Mouse (Mus musculus) B cell, adult 62 days (primary cell): ENCODE measurements around the gene Rusc2. TPM values are rescaled to one million over a fixed set of nuclear protein-coding genes. Genes with fewer than 3 reads are reported as not detected.

Experiments
- total RNA-seq: library from RNA; stranded (reverse); gene quantifications from 4 replicates; pipeline ENCODE4 v1.2.4, GENCODE M21; 2023

Gene Rusc2
- total RNA-seq, result 0.17 TPM in 1 of 4 replicates, not detected in the others

DNA sequence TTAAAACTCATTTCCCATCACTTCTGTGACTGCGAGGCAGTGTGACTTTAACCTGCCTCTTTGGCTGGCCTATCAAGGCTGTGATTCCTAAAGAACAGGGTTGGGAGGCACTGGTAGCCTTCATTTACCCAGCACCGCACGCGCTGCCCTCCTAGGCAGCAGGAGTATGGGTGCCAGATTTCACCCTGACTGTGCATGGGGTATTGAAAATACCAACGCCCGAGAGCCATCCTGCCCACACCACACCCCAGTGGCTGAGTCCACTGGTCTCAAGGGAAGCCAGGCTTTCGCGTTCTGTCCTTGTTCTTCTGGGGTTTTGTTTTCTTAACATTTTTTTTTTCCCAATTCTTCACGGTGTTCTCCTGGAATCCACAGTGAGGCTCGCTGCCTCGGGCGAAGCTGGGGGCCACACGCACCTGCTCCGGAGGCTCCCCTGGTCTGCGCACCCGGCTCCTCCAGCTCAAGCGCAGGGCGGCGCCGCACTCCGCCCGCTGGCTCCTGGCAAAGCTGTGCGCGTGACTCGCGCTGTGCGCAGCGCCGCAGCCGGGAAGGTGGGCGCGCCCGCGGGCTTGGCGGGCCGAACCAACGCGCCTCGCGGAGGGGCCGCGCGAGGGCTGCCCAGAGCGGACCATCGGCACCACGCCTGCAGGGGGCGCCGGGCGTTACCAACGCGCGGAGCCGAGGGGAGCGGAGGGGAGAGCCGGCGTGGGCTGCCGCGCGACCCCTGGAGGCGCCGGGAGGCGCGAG, at the start of gene Rusc2:
TSS of gene Rusc2 (plus strand) at position 572 of the 747 bp plus-strand sequence.

DNA sequence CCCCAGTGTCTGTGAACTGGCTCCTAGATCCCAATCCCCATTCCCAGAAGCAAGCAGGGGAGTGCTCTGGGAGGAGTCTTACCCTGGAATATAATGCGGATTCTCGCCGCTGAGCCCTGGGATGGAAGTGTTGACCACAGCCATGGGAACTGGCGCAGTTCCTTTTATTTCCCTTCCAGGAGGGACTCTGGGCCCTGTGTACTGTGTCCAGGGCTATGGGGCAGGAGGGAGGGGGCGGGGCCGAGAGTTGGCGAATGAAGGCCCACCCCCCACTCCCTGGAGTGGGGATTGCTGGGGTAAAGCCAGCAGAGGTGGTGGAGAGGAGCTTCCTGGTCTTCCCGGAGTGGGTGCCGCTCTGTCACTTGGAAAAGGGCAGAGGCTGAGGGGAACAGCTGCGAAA, 47.2 kb downstream of the Rusc2 start, which contains the start of gene Fam166b:
TSS of gene Fam166b (minus strand) at position 189 of the 400 bp plus-strand sequence.

DNA sequence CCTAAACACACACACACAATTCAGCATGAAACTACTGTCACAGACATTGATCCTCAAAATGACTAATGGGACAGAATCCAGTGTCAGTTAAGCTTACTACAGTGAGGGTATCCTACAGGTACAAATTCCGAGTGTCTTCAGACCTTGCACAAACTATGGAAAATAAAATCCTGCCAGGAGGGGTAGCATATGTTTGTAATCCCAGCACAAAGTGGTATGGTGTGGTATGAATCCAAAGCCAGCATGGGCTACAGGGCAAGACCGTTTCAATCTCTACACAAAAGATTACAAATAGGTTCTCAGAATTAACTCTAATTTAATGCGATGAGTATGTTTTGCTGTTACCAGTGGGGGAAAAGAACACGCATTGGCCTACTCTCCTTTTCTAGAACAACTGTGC, 59.9 kb downstream of the Rusc2 start, which contains the start of gene Tesk1:
TSS of gene Tesk1 (plus strand) at position 301 of the 400 bp plus-strand sequence.

DNA sequence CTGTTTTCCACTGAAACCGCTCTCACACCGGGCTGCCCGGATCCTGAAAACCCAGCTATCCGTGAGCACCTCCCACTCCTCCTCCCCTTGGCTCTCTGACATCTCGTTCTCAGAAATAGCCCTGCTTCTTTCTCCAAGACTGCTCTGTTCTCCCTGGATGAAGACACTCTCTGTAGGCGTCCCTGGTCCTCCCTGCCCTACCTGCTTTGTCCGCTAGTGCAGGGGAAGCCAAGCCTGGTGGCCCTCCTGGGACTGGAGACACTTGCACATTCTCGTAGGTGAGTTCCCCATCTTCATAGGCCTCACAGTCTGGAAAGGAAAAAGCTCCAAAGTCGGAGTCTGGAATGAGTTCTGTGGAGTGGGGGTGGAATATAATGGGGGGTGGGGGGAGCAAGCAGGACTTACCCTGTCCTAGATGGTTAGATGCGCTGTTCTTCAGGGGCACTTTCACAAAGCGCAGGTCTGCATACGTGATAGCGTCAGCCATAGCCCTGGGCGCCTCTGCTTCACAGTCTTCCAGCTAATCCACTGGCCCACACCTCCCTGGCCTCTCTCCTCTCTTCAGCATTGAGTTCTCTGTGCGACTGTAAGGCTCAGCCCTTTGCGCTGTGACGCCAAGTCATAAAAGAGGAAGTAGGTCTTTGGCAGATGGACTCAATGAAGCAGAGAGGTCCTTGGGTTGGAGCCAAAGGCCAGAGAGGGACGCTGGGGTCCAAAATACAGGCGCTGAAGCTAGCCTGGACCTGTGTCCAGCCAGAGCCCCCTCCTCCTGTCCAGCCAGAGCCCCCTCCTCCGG, 72.5 kb downstream of the Rusc2 start, which contains the start of gene Cd72:
TSS of gene Cd72 (minus strand) at position 588 of the 796 bp plus-strand sequence.

Other genes with a start within 250 kb of the Rusc2 start
- gene Atp8b5, start 114.8 kb upstream of the Rusc2 start, total RNA-seq, result not detected in 4 replicates
- gene Fam166b, start 47.2 kb downstream of the Rusc2 start, total RNA-seq, result not detected in 4 replicates
- gene Tesk1, start 60.0 kb downstream of the Rusc2 start, total RNA-seq, result 55.0 to 57.8 TPM (median 57.0 TPM) in 4 replicates
- 440 to 532 TPM (median 462 TPM) in 4 replicates for gene Cd72, start 72.6 kb downstream of the Rusc2 start, total RNA-seq
- gene Sit1, start 101.8 kb downstream of the Rusc2 start, total RNA-seq, result 12.9 to 13.7 TPM (median 13.3 TPM) in 4 replicates
- 27.3 to 29.7 TPM (median 29.2 TPM) in 4 replicates for gene Ccdc107, start 110.9 kb downstream of the Rusc2 start, total RNA-seq
- gene Arhgef39, start 117.7 kb downstream of the Rusc2 start, total RNA-seq, result 1.1 to 2.6 TPM (median 2.4 TPM) in 4 replicates
- gene Car9, start 125.0 kb downstream of the Rusc2 start, total RNA-seq, result 0.49 to 1.2 TPM in 2 of 4 replicates, not detected in the others
- 0.46 to 1.6 TPM (median 0.74 TPM) in 4 replicates for gene Tpm2, start 141.8 kb downstream of the Rusc2 start, total RNA-seq
- gene Creb3, start 180.4 kb downstream of the Rusc2 start, total RNA-seq, result 71.8 to 80.6 TPM (median 76.8 TPM) in 4 replicates
- gene Tln1, start 180.7 kb downstream of the Rusc2 start, total RNA-seq, result 269 to 292 TPM (median 275 TPM) in 4 replicates
- 39.9 to 55.5 TPM (median 43.6 TPM) in 4 replicates for gene Rgp1, start 196.7 kb downstream of the Rusc2 start, total RNA-seq
- 41.8 to 54.9 TPM (median 45.2 TPM) in 4 replicates for gene Gba2, start 196.9 kb downstream of the Rusc2 start, total RNA-seq
- gene Msmp, start 202.5 kb downstream of the Rusc2 start, total RNA-seq, result not detected in 4 replicates
- gene Npr2, start 250.0 kb downstream of the Rusc2 start, total RNA-seq, result 0.16 to 0.40 TPM (median 0.39 TPM) in 3 of 4 replicates, not detected in the other